Mouse (Mus musculus): ENCODE data around the gene Bag5.

DNA sequence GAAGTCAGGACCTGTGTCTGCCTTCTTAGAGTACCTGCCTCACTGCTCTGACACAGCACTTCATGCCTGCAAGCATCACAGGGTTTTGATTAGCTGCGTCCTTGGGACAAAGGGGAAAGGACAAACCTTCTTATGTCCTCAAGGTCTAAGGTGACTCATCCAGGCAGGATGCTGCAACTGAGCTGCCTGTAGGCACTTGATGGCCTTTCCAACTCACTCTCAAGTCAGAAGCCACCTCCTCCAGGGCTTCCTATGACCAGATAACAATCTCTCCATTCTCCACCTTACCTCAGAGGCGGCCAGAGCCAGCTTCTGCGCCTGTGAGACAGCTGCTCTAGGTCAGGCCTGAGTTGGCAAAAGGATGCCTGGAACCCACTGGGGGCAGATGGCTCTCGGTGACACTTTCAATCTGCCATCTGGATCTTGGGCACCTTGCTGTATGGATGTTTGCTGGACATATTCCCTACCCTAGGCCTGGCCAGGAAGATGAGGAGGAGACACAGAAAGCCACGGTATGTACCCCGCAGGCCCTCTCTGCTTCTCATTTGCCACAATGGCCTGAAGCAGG is 14.6 kb downstream of the Bag5 start:
- no peak for TF ChIP-seq CTCF (IDR thresholded peaks at IDR 0.05; ENCODE audit: control insufficient read depth, insufficient read depth, insufficient replicate concordance, low read depth, low read length)
- TF ChIP-seq POLR2A (IDR thresholded peaks at IDR 0.05; ENCODE audit: control insufficient read depth, low read depth, low read length) = no peak

Measured in testis, adult 2 months (tissue).